Mouse (Mus musculus): Measurements from ENCODE around the gene Pdlim3. TPM values are rescaled to one million over a fixed set of nuclear protein-coding genes. Genes with fewer than 3 reads are reported as not detected.
"Not testable (repeated sequence)": the region's sequence is repeated elsewhere in the genome, so short reads cannot be mapped to it uniquely, and the experiment has no call there.

Gene Pdlim3
- polyA plus RNA-seq (2016; fragmentation: Nextera tagmentation; extraction: Ambion mirVana), result 5.9 and 6.3 TPM in 2 replicates

DNA sequence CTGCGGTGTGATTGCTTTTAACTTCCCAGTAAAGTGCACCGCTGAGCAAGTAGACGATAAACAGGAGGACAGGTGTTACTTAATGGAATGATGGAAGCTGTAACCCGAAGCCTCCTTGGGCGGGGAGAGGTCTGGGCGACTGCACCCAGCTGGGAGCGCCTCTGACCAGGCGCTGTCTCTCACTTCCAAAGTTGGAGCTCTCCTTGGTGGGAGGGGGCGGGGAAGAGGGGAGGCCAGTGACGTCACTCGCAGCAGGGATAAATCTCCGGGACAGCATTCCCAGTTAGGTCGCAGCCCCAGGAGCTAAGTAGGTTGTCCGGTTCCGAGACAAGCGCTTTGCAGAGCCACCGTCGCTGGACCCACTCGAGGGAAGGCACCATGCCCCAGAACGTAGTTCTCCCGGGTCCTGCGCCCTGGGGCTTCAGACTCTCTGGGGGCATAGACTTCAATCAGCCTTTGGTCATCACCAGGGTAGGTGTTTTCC lies at the start of gene Pdlim3:
TSS of gene Pdlim3 (plus strand) at position 260 of the 484 bp plus-strand sequence.
- DNase-seq (ENCODE audit: low spot score), result peak; percentile 80
- peaks cover 17% of the 10 kb centered on the region for H3K4me1 ChIP-seq
- under 1% methylated on average over 22 of the region's 22 CpGs for WGBS
- no peaks in the 10 kb centered on the region for H3K9me3 ChIP-seq
- peak within 1 kb of the TSS; percentile 58 for H3K4me3 ChIP-seq
- H3K27me3 ChIP-seq (replicated peaks; ENCODE audit: low read depth, poor library complexity, severe bottlenecking), result peaks cover 23% of the 10 kb centered on the region
- peak within 1 kb of the TSS; percentile 51 for H3K27ac ChIP-seq (replicated peaks)
- H3K36me3 ChIP-seq (replicated peaks), result no peaks in the 10 kb centered on the region

DNA sequence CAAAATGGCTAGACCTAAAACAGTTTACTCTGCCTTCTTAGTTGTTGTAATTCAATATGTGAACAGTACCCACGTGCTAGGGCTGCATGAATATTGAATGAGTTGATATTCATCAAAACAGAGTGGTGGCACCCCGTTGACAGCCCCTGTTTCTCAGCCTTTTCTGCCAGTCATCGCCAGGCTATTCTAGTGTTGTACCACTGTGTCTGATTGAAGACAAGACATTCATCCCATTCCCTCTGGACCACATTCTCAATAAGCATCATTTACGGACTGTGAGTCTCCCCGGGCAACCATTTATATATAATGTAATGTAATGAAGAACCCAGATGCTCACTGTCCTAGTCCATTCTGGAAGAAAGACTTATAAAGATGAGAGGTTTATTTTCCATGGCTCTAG lies 42.0 kb upstream of the Pdlim3 start:
- WGBS, result 85% methylated on average over 5 of the region's 5 CpGs
- Histone ChIP-seq H3K4me1 (peaks cover 17% of the 10 kb centered on the region), H3K4me3 (no peak overlapping the region), H3K36me3 (replicated peaks) (no peaks in the 10 kb centered on the region), H3K27me3 (replicated peaks; ENCODE audit: low read depth, poor library complexity, severe bottlenecking) (no peaks in the 10 kb centered on the region), H3K27ac (replicated peaks) (no peak overlapping the region), H3K9me3 (no peaks in the 10 kb centered on the region)
- DNase-seq (ENCODE audit: low spot score), result no peak

DNA sequence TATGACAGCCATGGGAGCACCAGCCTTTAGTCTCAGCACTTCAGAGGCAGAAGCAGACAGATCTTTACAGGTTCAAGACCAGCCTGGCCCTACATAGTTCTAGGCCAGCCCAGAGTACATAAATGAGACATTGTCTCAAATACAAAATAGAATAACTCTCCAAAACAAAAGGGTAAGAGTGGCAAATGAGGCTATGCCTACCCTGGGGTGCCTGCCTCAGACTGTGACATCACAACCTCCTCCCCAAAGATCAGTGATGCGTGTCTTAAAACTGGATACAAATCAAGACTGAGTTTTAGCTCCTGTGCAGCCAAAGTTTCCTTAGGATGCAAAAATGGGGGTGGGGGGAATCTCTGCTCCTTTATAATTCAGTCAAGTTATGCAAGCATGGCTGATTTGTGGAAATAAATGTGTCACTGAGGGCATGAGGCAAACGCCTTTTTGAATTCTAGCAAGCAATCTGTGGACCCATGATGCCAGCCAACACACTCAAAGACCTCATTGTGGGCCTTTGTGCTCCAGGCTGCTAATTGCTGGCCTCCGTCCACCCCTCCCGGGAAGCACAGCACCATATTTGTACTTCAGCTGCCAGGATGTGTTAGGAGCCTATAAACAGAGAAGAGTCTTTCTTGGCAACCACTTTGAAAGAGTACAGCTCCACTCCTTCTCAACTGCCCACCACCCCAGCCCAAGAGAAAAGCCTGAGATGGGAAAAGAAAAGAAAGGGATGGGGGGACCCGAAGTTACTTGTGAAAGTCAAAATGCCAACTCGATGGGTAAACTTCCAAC lies 41.0 kb upstream of the Pdlim3 start:
- Histone ChIP-seq H3K9me3 (no peaks in the 10 kb centered on the region), H3K36me3 (replicated peaks) (no peaks in the 10 kb centered on the region), H3K4me3 (no peak overlapping the region), H3K27ac (replicated peaks) (no peak overlapping the region), H3K4me1 (peaks cover 12% of the 10 kb centered on the region), H3K27me3 (replicated peaks; ENCODE audit: low read depth, poor library complexity, severe bottlenecking) (no peaks in the 10 kb centered on the region)
- no peak for DNase-seq (ENCODE audit: low spot score)
- 62% methylated on average over 6 of the region's 6 CpGs for WGBS

DNA sequence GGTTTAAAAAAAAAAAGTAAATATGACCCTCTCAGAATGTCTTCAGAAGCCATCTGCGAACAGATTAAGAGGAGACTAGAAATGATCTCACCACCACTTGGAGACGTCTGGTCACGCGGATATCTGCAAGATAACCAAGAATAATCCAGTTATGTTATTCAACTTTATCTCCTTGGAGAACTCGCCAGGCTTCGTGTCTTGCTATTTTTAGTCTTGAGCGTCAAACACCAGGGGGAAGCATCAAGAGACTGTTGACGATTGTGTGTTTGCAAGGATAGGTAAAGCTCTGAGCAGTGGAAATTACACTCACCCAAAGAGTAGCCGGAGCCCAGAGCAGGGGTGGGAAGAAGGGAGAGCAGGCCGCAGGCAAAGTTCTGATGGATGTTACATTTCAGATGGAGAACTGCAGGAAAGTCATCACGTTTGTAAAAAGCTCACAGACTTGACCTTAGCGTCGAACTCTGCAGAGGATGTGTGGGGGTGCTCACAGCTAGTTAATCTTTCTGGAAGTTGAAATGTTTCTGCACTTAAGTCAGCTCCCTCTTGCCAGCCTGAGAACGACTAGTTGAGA lies 40.3 kb upstream of the Pdlim3 start:
- Histone ChIP-seq H3K36me3 (replicated peaks) (no peaks in the 10 kb centered on the region), H3K27ac (replicated peaks) (no peak overlapping the region), H3K27me3 (replicated peaks; ENCODE audit: low read depth, poor library complexity, severe bottlenecking) (no peaks in the 10 kb centered on the region), H3K9me3 (no peaks in the 10 kb centered on the region), H3K4me3 (no peak overlapping the region), H3K4me1 (peaks cover 12% of the 10 kb centered on the region)
- 79% methylated on average over 14 of the region's 14 CpGs for WGBS
- no peak for DNase-seq (ENCODE audit: low spot score)

DNA sequence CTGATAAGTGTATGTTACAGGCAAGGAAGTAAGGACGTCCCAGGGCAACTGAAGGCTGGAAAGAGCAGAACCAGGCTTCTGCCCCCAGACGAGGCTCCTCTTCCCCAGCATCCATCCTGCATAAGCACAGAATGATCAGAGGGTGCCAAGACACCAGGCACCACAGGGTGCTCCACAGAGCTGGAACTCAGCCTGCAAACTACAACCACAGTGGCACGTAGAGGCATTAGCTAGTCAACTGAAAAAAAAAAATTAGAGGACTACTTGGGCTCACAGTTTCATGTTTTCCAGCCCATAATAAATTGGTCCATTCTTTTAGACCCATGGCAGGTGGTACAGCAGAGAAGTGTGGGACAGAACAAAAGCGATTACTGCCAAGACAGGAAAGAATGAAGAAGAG lies 39.4 kb upstream of the Pdlim3 start:
- no peak for DNase-seq (ENCODE audit: low spot score)
- WGBS, result 75% methylated on average over 4 of the region's 4 CpGs
- peaks cover 12% of the 10 kb centered on the region for H3K4me1 ChIP-seq
- no peak overlapping the region for H3K4me3 ChIP-seq
- no peaks in the 10 kb centered on the region for H3K27me3 ChIP-seq (replicated peaks; ENCODE audit: low read depth, poor library complexity, severe bottlenecking)
- H3K9me3 ChIP-seq, result no peaks in the 10 kb centered on the region
- H3K36me3 ChIP-seq (replicated peaks), result no peaks in the 10 kb centered on the region
- H3K27ac ChIP-seq (replicated peaks), result no peak overlapping the region

DNA sequence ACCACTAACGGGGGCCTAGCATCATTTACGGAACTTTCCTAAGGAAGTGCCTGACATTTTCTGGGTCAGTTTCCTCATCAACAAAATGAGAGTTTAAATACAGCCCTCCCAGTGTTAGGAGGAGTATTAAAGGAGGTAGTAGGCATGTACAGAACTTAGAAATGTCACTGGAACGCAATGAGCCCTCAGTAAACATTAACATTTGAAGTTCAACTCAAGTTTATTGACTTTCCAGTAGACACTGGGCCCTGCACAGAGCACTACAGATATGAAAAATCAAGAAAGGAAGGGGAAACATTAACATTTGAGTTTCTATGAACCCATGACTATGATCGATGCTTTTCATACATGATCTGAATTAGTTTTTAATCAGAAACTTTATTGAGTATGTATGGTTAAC lies 30.1 kb upstream of the Pdlim3 start:
- WGBS, result 96% methylated on average over 4 of the region's 4 CpGs
- H3K36me3 ChIP-seq (replicated peaks), result no peaks in the 10 kb centered on the region
- no peak overlapping the region for H3K4me3 ChIP-seq
- H3K4me1 ChIP-seq, result peaks cover 21% of the 10 kb centered on the region
- no peak for DNase-seq (ENCODE audit: low spot score)
- no peaks in the 10 kb centered on the region for H3K27me3 ChIP-seq (replicated peaks; ENCODE audit: low read depth, poor library complexity, severe bottlenecking)
- no peaks in the 10 kb centered on the region for H3K9me3 ChIP-seq
- no peak overlapping the region for H3K27ac ChIP-seq (replicated peaks)

DNA sequence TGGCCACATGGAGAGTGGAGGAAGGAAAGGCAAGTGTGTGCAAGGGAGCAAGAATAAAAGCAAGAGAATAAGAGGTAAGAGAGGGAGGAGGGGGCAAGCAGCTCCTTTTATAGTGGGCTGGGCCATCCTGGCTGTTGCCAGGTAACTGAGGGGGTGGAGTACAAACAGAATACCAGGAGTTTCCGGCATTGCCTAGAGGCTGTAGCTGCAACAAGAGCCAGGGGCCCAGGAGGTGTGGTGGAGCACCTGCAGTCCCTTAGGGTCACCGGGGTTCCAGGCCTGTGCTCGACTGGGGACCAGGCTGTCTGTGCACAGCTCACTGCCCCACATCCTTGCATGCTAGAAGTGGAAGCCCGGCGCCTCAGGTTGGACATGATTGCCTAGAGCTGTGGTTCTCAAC lies 27.5 kb upstream of the Pdlim3 start:
- 42% methylated on average over 5 of the region's 5 CpGs for WGBS
- H3K4me1 ChIP-seq, result peaks cover 21% of the 10 kb centered on the region
- no peaks in the 10 kb centered on the region for H3K36me3 ChIP-seq (replicated peaks)
- H3K27me3 ChIP-seq (replicated peaks; ENCODE audit: low read depth, poor library complexity, severe bottlenecking), result no peaks in the 10 kb centered on the region
- no peak overlapping the region for H3K4me3 ChIP-seq
- H3K9me3 ChIP-seq, result no peaks in the 10 kb centered on the region
- DNase-seq (ENCODE audit: low spot score), result peak; percentile 54
- peak overlapping the region; percentile 40 for H3K27ac ChIP-seq (replicated peaks)

DNA sequence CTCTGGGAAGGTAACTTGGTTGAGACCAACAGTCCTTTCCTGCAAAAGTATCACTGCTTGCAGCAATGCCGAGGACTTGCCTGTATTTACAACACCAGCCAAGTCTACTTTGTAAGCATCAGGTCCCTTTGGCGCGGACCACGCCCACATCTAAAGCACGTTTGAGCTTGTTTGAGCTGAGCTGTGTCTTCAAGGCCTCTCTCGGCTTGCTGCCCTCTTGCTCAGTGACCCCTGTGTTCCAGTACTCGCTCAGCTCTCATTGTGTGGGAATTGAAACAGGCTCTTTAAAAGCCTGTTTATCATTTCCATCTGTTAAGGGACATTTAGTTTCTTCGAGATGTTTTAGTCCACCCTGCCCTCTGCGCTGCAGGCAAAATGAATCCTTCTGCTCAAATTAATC lies 26.9 kb upstream of the Pdlim3 start:
- H3K4me1 ChIP-seq, result peaks cover 21% of the 10 kb centered on the region
- peak overlapping the region; percentile 40; the same call in 1 of the 2 replicates for H3K27ac ChIP-seq (replicated peaks)
- 33% methylated on average over 9 of the region's 9 CpGs for WGBS
- H3K36me3 ChIP-seq (replicated peaks), result no peaks in the 10 kb centered on the region
- H3K27me3 ChIP-seq (replicated peaks; ENCODE audit: low read depth, poor library complexity, severe bottlenecking), result no peaks in the 10 kb centered on the region
- no peaks in the 10 kb centered on the region for H3K9me3 ChIP-seq
- peak; percentile 60 for DNase-seq (ENCODE audit: low spot score)
- no peak overlapping the region for H3K4me3 ChIP-seq

DNA sequence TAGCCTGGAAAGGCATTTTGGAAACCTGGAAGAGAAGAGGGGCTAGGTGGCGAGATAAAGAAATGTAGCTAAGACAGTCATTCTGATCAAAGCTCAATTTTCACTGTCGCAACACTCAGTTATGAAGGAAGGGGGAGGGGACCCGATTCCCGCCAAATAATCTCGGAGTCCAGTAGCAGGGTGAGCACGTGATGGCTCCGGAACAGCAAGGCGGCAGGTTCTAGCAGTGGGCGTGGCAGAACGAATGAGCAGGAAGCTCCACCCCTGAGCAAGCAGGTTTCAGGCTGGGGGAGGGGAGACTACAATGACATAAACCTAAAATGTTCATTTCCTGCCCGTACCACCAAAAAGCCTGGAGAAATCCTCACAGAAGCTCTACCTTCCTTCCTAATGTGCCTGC lies 13.7 kb upstream of the Pdlim3 start:
- WGBS, result 83% methylated on average over 11 of the region's 11 CpGs
- H3K27ac ChIP-seq (replicated peaks); H3K36me3 ChIP-seq (replicated peaks); DNase-seq (ENCODE audit: low spot score); H3K4me3 ChIP-seq; H3K9me3 ChIP-seq; H3K27me3 ChIP-seq (replicated peaks; ENCODE audit: low read depth, poor library complexity, severe bottlenecking): not testable (repeated sequence)
- H3K4me1 ChIP-seq, result peaks cover 15% of the 10 kb centered on the region

DNA sequence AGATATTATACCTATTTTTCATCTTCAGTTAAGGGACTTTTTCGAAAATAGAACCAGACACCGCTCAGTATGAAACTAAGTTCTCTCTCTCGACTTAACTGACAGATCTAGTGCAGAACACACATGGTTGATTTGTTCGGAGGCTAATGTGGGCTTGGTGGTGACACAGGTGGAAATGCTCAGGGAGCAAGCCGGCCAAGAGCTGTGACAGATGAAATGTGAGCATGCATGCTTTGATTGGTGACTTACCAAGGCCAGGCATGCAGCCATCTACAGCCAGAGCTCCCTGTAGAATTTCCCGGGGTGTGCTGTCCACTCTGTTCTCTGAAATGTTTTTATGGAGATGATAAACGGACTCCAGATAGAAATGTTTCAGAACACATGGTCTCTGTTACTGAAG lies 13.2 kb upstream of the Pdlim3 start:
- DNase-seq (ENCODE audit: low spot score), result no peak
- Histone ChIP-seq H3K4me1 (peaks cover 16% of the 10 kb centered on the region), H3K36me3 (replicated peaks) (no peaks in the 10 kb centered on the region), H3K27ac (replicated peaks) (no peak overlapping the region), H3K4me3 (no peak overlapping the region), H3K9me3 (no peaks in the 10 kb centered on the region), H3K27me3 (replicated peaks; ENCODE audit: low read depth, poor library complexity, severe bottlenecking) (no peaks in the 10 kb centered on the region)
- WGBS, result 74% methylated on average over 7 of the region's 7 CpGs

DNA sequence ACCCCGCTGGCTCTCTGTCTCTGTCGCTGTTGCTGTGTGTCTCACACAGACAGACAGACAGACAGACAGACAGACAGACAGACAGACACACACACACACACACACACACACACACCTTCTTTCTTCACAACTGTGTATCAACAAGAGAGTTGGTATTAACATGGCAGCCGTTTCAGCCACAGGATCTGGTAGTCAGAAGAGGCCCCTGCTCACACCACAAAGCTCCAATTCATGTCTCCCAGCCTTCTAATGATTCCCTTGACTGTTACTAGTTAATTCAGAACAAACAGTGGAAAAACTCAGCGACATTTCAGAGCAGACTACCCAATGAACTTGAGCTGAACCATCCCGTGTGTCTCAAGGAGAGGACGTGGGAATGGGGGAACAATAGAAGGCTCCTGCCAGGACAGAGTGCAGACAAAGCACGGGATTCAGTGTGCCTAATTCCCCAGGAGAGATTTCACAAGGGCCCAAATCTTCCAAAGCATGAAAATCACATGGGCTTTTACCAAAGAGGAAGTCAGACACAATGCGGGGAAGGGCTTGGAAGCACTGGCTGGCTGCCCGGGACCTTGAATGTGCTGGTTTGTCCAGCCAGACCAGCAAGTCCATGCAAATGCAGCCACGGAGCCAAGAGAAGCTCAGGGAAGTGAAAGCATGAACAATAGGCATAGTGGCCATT lies 10.2 kb upstream of the Pdlim3 start:
- no peaks in the 10 kb centered on the region for H3K9me3 ChIP-seq
- H3K36me3 ChIP-seq (replicated peaks), result no peaks in the 10 kb centered on the region
- peak; percentile 47 for DNase-seq (ENCODE audit: low spot score)
- H3K4me1 ChIP-seq, result peaks cover 16% of the 10 kb centered on the region
- no peaks in the 10 kb centered on the region for H3K27me3 ChIP-seq (replicated peaks; ENCODE audit: low read depth, poor library complexity, severe bottlenecking)
- WGBS, result 40% methylated on average over 10 of the region's 10 CpGs
- peak overlapping the region; percentile 77 for H3K27ac ChIP-seq (replicated peaks)
- no peak overlapping the region for H3K4me3 ChIP-seq

DNA sequence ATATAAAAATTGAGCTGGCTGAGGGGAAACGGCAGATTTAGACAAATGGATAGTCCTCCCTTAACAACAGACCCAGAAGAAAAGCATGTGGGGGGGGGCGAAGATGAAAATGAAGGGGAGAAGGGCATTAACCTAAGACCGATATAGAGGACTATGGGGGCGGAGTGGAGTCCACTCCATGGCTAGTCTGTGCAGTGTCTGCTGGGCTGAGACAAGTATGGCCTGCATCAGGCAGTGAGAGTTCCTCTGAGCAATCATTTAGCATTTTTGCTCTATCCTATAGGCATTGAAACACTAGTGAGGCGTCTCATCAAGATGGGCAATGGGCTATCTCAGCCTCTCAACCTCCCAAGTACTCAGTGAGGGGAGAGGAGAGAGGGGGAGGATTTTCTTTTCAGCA lies 8.9 kb upstream of the Pdlim3 start:
- H3K9me3 ChIP-seq, result no peaks in the 10 kb centered on the region
- no peaks in the 10 kb centered on the region for H3K27me3 ChIP-seq (replicated peaks; ENCODE audit: low read depth, poor library complexity, severe bottlenecking)
- no peak for DNase-seq (ENCODE audit: low spot score)
- no peaks in the 10 kb centered on the region for H3K36me3 ChIP-seq (replicated peaks)
- H3K4me1 ChIP-seq, result peaks cover 16% of the 10 kb centered on the region
- H3K27ac ChIP-seq (replicated peaks), result no peak overlapping the region
- H3K4me3 ChIP-seq, result no peak overlapping the region
- WGBS, result 85% methylated on average over 5 of the region's 5 CpGs

DNA sequence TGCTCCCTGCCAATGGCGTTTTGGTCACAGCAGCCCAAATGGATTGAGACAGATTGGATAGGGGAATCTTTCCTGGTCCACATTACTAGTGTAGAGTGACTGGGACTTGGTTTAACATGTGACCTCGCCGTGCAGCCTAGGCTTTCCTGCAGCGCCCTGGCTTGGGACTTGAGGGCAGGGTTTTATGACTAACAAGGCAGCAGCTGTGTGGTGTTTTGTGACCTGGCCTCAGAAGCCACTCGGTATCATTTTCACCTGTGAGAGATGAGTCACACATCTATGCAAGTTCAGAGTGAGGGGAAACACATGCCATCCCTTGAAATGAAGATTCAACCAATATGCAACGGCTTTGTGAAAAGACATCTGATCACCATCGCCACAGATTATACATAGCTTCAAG lies 7.6 kb upstream of the Pdlim3 start:
- H3K9me3 ChIP-seq, result no peaks in the 10 kb centered on the region
- H3K27me3 ChIP-seq (replicated peaks; ENCODE audit: low read depth, poor library complexity, severe bottlenecking), result no peaks in the 10 kb centered on the region
- H3K27ac ChIP-seq (replicated peaks), result no peak overlapping the region
- no peaks in the 10 kb centered on the region for H3K36me3 ChIP-seq (replicated peaks)
- no peak for DNase-seq (ENCODE audit: low spot score)
- 90% methylated on average over 7 of the region's 7 CpGs for WGBS
- peaks cover 16% of the 10 kb centered on the region for H3K4me1 ChIP-seq
- H3K4me3 ChIP-seq, result no peak overlapping the region

Measured in embryonic facial prominence, embryonic 10.5 days (tissue).